Mouse (Mus musculus) induced T-regulatory cell, adult 2 months (primary cell): Measurements from ENCODE around the gene Rfc2.
A peak's percentile ranks its signal among the peaks of the same experiment; 100 is the strongest.

Source experiments
- DNase-seq: peaks from one replicate; pipeline ENCODE4 v3.0.0-alpha.2; 2012; ENCODE audit warnings: low read depth

Rfc2 gene

DNA sequence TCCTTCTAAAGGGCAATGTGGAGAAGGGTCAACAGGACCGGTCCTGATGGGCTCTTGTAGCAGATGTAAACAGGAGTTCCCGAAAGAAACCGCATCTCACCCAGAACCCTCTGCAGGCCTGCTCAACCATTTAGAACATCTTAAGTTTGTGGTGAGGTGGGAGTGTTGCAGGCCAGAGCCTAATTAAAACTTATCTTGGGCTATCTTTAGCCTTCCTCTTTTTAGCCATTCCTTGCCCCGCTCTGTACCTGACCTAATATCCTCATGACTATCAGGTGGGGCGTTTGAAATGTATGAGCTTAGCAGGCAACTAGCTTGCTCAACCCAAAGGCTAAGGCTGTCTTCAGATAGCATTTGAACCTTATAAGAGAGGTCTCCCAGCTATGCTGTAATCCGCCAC, 15.5 kb upstream of the Rfc2 start:
- DNase-seq: no peak

DNA sequence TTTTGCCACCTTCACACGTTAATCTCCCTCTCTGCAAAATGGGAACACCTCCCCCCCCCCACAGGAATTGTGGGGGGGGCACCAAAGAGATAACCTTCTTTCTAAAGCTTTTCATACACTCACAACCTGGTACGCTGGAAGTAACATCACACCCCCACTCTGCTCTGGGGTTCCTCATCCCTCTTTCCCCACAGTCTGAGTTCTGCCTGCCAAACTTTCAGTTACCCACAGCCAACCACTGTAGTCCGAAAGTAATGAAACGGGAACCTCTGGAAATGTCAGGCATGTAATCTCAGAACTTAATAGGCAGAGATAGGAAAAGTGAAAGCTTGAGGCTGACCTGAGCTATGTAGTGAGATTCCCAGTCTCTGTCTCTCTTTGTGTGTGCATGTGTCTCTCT, 13.7 kb upstream of the Rfc2 start:
- DNase-seq: no peak

DNA sequence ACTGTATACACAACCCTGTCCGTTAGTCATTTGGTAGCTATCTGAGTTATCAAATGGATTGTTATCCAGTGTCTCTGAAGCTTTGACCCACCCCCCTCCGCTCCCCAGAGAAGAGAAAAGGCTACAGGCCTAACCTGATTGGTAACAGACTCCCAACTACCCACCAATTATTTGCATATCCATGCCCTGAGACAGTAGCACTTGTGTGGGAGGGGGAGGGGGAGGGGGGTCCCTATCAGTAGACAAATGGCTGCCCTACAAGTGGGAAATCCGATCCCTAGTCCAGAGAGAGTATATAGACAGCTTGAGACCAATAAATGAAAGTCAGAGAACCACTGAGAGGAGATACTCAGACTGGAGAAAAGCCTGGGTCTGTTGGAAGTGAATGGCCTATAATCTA, 13.1 kb upstream of the Rfc2 start:
- DNase-seq: no peak

DNA sequence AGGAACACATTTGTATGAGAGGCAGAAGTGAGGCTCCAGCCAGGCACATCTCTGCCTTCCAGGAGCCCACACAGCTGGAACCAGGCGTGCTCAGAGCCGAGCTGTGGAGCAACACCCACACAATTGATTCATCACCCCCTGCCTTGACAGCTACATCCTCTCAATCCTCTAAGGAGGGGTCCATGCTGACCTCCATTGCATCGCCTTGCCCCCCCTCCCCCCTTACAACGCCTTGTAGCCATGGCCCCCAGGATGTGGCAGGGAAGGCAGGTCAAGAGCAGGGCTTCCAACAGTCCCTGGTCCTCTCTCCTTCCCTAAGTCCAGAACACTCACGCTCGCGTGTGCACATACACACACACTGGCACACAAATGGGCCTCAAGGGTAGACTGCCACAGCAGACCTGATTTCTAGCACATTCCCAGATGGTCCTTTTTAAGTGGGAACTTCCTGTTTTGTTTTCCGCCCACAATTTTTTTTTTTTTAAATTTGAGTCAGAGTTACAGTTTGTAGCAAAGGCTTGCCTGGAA, 12.1 kb upstream of the Rfc2 start:
- no peak for DNase-seq

DNA sequence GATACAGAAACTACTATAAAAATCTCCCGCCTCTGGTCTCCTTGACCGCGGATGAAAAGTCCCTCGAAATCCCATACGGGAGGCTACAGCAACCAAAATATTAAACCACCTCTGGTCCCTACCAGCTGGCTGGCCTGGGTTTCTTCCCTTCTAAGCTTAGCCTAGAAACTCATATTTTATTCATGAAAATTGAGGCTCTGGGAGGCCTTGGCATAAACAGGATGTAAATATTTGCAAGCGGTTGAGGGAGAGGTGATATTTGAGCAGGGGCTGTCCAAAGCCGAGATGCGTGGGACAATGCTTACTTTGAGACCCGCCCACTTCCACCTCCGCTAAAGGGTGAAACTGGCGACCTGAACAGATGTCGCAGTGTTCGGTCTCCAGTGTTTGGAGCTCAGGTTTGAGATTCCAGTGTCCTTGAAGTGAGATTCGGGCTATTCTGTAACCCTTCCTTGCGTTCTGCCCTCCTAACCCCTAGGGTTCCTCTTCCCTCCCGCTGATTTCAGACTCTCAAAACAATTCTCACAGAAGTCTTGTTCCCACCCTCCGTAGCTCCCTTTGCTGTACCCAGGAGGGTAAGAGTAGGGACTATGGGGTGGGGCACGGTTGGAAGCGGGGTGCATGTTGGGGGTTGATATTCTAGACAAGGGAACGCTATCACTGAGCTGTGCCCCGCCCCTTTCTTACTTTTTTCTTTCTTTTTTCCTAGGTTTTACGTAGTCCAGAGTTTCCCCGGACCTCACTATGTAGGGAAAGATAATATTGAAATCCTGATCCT, 9.2 kb upstream of the Rfc2 start:
- DNase-seq: peak; percentile 79

DNA sequence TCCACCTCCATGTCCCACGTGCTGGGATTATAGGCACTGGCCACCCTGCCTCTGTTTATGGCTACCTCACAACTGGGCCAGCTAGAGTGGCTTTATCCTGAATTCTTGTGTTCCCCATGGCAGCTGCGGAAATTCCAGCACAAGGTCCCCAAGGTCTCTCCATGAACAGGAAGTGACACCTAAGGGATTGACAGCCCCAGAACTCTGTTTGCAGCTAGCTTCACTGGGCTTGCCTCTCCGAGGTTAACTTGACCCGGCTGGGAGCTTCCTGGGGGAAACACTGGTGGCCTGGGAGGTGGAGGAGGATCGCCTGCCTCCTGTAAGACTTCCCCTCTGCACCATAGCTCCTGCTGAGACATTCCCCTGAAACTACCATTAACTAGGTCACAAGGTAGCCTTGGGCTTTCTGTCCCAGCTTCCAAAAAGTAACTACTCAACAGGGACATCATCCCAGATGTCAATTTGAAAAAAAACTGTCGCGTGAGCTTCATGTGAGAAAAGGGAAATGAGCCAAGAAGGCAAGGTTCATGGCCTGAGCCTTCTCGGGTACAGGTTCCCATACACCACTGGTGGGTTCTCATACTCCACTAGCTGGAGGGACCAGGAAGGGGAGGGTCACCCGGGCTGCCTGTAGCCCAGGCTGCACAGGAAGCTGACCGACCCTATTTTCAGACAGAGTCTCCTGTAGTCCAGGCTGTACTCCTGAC, 8.5 kb upstream of the Rfc2 start:
- no peak for DNase-seq

DNA sequence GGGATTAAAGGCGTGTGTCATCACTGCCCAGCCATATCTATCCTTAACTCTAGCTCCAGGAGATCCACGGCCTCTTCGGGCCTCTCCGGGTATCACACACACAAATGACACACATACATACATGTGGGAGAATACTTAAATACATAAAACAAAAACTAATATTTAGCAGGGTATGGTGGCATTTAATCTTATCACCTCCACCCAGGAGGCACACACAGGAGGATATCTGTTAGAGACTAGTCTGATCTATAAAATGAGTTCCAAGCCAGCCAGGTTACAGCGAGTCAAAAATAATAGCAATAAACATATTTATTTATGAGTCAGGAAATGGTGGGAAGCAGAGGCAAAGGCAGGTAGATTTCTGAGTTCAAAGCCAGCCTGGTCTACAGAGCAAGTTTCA, 5.3 kb upstream of the Rfc2 start:
- DNase-seq: no peak

DNA sequence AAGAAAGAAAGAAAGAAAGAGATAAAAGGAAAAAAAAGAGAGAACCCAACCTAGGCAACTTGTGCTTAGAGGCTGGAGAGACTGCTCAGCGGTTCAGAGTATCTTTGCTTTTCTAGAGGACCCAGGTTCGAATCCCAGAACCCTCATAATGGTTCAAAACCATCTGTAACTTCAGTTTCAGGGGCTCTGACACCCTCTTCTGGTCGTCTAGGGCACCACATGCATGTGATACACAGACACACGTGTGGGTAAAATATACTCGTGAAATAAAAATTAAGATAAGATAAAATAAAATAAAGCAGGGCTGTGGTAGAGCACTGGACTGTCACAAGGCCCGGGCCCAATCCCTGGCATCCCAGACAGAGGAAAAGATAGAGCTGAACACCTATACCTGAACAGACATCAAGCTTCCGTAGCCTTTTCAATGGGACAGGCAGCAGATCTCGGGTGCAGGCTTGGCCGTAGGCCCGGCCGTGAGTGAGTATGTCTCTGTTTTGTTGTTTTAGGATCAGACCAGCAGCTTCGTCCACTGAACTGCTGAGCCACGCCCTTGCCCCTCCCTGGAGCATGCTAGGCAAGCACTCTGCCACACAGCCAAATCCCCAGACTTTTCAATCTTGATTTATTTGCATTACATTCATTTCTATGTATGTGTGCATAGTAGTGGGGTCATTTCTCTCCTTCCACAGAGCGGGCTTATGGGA, 4.5 kb upstream of the Rfc2 start:
- DNase-seq: no peak

DNA sequence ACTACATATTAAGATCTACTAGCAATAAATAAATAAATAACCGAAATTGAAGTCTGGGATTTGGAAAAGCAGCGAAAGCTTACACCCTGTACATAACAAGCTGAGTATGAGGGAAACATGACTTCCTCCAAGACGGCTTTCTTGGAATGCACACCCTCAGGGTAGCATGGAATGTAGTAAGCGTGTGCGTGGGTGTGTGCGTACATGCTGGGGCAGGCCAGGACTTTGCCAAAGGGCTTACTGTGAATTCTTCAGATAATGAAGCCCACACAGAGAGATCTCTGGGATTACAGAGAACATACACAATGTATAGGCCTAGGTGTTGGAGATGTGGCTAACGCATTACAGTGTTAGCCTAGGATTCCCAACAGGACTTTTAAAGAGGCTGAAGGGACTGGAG, 3.6 kb upstream of the Rfc2 start:
- no peak for DNase-seq

DNA sequence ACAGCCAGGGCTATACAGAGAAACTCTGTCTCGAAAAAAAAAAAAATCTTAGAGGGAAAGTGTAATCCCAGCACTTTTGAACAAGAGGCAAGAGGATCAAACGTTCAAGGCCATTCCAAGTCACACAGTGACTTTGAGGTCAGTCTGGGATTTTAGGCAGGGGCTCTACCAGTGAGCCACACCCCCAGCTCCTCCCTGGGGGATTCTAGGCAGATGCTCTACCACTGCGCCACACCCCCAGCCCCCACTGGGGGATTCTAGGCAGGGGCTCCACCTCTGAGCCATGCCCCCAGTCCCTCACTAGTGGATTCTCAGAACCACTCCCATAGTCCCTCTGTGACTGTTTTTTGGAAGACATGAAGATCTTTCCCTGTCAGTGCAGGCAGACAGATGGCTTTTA, 2.0 kb upstream of the Rfc2 start:
- no peak for DNase-seq

DNA sequence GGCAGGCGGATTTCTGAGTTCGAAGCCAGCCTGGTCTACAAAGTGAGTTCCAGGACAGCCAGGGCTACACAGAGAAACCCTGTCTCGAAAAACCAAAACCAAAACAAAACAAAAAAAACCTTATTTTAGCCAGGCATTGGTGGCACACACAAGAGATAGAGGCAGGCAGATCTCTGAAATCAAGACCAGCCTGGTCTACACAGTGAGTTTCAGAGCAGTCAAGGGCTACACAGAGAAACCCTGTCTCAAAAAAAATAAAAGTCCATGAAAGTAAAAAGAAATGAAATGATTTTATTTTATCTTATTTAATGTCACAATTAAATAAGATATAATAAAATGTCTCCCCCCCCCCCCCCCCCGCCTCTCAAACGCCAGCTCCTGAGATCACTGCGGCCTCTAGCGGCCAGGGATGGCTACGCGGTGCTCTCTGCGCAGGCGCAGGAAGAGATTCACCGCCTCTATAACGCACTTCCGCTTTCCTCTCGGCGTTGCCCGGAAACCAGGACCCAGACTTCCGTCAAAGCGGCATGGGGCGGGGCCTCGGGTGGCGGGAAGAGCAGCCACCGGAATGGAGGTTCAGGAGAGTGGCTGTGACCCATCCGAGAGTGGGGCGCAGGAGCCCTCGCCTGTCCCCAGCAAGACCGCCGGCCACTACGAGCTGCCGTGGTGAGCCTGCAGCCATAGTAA, 1.2 kb downstream of the Rfc2 start:
- DNase-seq: peak; percentile 99

DNA sequence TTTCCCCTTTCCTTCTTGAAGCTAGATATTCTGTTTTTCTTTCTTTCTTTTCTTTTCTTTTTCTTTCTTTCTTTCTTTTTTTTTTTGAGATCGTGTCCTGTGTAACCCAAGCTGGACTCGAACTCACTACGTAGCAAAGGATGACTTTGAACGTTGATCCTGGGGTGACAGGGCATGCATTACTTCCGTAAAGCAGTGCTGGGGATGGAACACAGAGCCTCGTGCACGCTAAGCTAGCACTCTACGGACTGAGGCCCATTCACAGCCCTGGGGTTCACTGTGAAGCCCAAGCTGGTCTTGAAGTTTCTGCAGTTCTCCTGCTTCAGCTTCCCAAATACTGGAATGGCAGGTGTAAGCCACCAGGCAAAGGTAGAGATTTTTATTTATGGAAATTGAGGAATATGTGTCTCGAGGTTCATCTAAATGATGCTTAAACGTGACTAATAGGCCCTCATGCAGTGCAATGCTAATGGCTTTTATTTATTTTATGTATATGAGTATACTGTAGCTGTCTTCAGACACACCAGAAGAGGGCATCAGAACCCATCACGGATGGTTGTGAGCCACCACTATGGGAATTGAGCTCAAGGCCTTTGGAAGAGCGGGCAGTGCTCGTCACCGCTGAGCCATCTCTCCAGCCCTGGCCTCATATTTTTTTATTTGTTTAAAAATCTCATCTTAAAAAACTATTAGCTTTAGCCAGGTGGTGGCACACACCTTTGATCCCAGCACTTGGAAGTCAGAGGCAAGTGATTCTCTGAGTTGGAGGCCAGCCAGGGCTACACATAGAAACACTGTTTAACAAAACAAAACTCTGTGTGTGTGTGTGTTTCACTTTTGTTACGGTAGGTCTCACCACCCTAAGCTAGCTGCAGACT, 2.1 kb downstream of the Rfc2 start:
- DNase-seq: peak; percentile 34

DNA sequence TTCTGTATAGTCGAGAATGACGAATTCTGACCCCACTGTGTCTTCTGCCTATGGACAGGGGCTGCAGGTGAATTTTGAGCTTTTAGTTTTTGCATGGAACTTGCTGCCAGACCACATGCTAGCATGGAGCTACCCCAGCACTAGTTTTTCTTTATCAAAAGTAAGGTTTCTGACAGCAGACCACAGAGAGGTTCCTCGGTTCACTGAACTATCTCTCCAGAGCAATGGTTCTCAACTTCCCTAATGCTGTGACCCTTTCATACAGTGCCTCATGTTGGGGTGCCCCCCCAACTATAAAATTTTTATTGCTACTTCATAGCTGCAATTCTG, 2.7 kb downstream of the Rfc2 start:
- DNase-seq: no peak

DNA sequence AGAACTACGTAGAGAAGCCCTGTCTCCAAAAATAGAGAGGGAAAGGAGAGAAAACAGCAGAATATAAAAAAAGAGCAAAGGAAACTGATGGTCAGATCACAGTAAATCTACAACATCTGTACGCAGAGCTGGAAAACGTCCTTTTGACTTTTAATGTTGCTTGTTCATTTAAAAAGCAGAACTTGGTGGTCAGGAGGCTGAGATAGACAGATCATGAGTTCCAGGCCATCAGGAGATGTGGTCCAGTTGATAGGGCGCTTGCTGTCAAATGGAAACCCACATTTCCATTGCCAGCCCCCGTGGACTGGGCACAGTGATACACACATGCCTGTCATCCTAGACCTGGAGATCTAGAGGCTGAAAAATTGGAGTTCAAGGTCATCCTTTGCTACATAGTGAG, 3.6 kb downstream of the Rfc2 start:
- no peak for DNase-seq

DNA sequence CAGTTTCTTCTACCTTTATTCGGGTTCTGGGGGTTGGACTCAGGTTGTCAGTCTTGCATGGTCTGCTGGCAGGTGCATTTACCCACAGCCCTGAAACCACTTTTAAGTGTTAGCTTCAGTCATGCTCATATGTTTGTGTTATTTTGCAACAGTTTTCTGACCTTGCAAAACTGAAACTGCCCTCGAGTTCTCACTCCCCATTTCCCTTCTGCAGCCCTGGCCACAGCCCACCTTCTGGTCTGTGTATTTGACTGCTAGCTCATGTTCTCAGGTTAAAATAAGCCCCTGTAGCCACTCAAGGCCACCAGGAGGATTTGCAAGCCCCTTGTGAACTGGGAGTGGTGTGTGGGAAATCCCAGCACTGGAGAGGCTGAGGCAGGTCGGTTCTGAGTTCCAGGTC, 8.7 kb downstream of the Rfc2 start:
- no peak for DNase-seq

DNA sequence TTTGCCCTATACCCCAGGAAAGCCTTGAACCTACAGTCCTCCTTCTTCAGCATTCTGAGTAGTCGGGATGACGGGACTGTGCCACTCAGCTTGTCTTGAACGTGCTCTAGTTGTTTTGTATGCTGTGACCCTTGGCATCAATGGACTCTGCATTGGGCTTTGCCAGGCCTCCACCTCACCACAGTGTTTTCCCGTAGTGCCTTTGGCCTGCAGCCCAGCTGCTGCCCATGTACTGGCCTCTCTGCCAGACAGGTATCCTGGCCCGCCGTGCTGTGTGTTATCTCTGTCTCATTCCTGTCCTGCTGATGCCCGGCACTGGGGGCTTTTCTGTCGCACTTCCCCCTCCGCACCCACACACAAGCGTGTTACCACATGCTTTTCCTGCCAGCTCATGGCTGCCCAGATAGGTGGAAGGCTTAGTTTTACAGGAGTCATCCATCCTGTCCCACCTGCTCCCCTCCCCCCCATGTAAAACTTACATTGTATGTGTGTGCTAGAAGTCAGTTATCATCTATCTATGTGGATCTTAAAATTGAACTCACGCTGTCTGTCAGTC, 10.9 kb downstream of the Rfc2 start:
- no peak for DNase-seq

DNA sequence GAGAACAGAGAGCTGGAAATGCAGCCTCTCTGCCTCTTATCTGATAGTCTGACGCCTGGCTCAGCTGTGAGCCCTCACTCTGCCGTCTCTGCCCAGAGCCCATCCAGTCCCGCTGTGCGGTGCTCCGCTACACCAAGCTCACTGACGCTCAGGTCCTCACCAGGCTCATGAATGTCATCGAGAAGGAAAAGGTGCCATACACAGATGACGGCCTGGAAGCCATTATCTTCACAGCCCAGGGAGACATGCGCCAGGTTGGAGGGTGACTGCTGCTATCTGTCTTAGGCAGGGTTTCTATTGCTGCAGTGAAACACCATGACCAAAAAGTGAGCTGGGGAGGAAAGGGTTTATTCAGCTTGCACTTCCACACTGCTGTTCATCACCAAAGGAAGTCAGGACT, 11.9 kb downstream of the Rfc2 start:
- DNase-seq: no peak

DNA sequence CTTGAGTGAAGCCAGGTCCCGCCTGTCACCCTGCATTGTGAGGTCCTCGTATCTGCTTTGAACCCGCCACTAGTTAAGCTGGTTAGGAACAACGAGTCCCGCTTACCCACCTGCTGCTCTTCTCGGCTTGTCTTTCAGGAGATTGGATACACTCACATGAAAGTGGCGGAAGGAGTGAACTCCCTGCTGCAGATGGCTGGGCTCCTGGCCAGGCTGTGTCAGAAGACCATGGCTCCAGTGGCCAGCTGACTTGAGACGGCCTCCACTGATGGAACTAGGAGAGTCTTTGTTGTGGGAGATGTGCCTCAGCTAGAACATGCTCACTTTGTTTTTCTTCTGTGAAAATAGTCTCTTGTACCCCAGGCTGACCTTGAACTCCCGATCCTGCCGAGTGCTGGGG, 16.5 kb downstream of the Rfc2 start:
- DNase-seq: no peak

DNA sequence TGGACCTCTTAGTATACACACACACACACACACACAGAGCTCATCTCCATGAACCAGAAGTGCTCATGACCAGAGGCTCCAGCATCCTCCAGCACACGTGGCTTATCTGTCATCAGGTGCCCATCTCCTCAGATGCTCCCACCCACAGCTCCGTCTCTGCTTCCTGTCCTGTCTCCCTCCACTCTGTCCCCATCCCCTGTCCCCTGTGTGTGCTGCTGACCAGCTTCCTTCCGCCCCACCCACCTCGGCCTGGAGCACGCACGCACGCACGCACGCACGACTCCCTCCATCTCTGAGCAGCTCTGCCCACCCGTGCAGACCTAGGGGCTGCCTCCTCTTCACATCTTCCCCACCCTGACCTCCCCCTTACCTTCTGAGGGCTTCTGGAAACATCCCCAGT, 23.2 kb downstream of the Rfc2 start:
- DNase-seq: no peak

DNA sequence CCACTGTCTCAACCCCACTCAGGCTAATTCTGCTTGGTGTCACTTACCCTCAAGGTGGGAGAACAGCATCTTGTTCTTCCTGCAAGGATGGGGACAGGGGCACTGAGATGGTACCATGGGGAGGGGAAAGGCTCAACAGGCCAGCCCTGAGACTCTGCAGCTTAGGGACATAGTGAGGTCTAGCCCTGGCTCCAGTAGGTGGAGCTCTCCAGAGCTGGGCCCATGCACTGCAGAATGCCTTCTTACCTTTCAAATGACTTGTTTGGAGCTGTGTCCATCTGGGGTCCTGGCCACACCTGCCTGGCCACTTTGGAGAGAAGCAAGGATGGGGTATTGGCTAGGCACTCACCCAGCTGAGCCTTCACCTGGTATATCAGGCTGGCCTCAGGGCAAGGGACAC, 25.1 kb downstream of the Rfc2 start:
- no peak for DNase-seq

DNA sequence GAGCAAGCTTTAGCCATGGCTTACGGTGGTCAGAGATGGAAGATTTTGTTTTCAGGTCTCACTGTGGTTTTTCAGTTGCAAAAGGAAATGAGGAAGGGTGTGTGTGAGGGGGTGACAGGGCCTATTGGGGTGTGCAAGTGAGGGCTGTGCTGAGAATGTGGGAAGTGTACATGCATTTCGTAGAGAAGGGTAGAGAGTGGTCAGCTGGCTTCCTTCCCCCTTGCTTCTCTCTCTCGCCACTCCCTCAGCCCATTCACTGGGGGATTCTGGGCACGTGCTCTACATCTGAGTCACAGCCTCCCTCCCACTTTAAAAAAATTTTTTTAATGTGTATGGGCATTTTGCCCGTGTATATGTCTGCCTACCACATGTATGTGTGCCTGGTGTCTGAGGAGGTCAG, 26.0 kb downstream of the Rfc2 start:
- no peak for DNase-seq
